Mouse (Mus musculus) intestine, embryonic 16.5 days (tissue): ENCODE measurements at regions not wholly inside any gene's neighbourhood (a gene's known extent, or its start where the extent isn't known, plus 50 kb on each side); places are given as distances from the start of the nearest gene placed in this dataset.
A peak's percentile ranks its signal among the peaks of the same experiment; 100 is the strongest.

Experiments
- ATAC-seq: fragments of 200-750 bp; cut with Nextera tagmentation; 2 replicates; pipeline ENCODE4 v1.8.0; 2017; ENCODE audit warnings: moderate TSS enrichment, moderate library complexity
- H3K27ac ChIP-seq: fragments of 300-500 bp; sonication (generic); 2 replicates; pipeline ENCODE4 v1.5.1; 2014; ENCODE audit warnings: mild to moderate bottlenecking, low read length
- H3K27me3 ChIP-seq: fragments of 300-500 bp; sonication (generic); replicated peaks from 2 replicates; pipeline ENCODE4 v1.6.1; 2014; ENCODE audit warnings: low read length, control low read depth, mixed read lengths; ENCODE audit not compliant: control insufficient read depth, insufficient read depth
- H3K36me3 ChIP-seq: fragments of 300-500 bp; sonication (generic); 2 replicates; pipeline ENCODE4 v1.6.1; 2014; ENCODE audit warnings: low read length, control low read depth; ENCODE audit not compliant: control insufficient read depth, insufficient read depth
- H3K4me1 ChIP-seq: fragments of 300-500 bp; sonication (generic); 2 replicates; pipeline ENCODE4 v1.6.1; 2014; ENCODE audit warnings: low read length, control low read depth, mixed read lengths; ENCODE audit not compliant: control insufficient read depth, insufficient read depth
- H3K4me2 ChIP-seq: fragments of 300-500 bp; sonication (generic); 2 replicates; pipeline ENCODE4 v1.6.1; 2014; ENCODE audit warnings: low read depth, low read length, control low read depth
- H3K4me3 ChIP-seq: fragments of 300-500 bp; sonication (generic); 2 replicates; pipeline ENCODE4 v1.5.1; 2014; ENCODE audit warnings: mild to moderate bottlenecking, low read length
- H3K9ac ChIP-seq: fragments of 300-500 bp; sonication (generic); 2 replicates; pipeline ENCODE4 v1.6.1; 2014; ENCODE audit warnings: low read depth, low read length
- H3K9me3 ChIP-seq: fragments of 300-500 bp; sonication (generic); 2 replicates; pipeline ENCODE4 v1.6.1; 2016; ENCODE audit warnings: low read length, control low read depth; ENCODE audit not compliant: control insufficient read depth
- WGBS: fragments of 180-500 bp; shearing (Covaris S2); extraction: QIAGEN DNeasy Blood & Tissue Kit; methylation state at CpG from one replicate; pipeline ENCODE4 v1.1.7; 2014; 5-methylcytosine and 5-hydroxymethylcytosine counted together

GRCm38 (mm10) chr8:126678004-126678751 lies 84.4 kb upstream of the Irf2bp2 start:
- Histone ChIP-seq H3K4me2 (no peak overlapping the region), H3K9me3 (0 out of 2 replicates have a peak, but pooled peaks cover 3% of the 10 kb centered on the region), H3K27me3 (no peaks in the 10 kb centered on the region), H3K4me1 (no peaks in the 10 kb centered on the region), H3K36me3 (no peaks in the 10 kb centered on the region), H3K27ac (0 out of 2 replicates have a peak overlapping the region, but pooled peaks have one; percentile 7), H3K9ac (no peak overlapping the region), H3K4me3 (no peak overlapping the region)
- WGBS, result 63% methylated on average over 13 of the region's 13 CpGs
- ATAC-seq, result peak; percentile 76

- Histone ChIP-seq H3K9ac (no peak overlapping the region), H3K4me3 (no peak overlapping the region), H3K36me3 (no peaks in the 10 kb centered on the region), H3K9me3 (no peaks in the 10 kb centered on the region), H3K27ac (no peak overlapping the region), H3K4me1 (no peaks in the 10 kb centered on the region), H3K27me3 (no peaks in the 10 kb centered on the region), H3K4me2 (no peak overlapping the region)
- no peak for ATAC-seq
- 89% methylated on average over 2 of the region's 2 CpGs for WGBS
Measured at GRCm38 (mm10) chr8:126675153-126675552, 81.4 kb upstream of the Irf2bp2 start.

DNA sequence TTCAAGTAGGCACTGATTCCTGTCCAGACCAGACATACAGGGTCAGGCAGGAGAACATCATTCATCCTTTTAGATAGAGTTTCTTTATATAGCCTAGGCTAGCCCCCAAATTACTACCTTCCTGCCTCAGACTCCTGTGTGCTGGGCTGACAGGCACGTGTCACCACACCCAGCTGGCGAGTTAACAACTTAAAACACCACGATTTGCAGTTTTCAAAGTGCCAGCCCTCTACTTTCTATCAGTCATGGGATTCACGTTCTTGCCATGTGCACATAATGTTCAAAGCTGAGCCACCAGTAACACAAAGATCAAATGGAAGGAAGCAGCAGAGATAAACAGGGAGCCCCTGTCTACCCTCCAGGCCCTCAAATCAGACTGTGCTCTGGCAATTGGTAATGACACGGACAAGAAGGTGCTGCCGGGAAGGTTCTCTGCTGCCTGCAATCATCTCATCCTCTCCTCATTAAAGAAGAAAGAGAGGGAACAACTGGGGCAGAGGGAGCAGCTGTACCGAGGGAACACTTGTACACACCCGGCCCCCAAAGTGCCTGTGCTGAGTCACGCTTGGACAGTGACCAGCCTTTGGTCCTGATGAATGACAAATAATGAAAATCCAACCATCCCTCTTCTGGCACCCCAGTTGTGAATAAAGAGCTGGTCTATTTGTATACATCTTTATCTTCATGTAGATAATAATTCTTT lies 79.4 kb upstream of the Irf2bp2 start:
- ATAC-seq, result no peak
- WGBS, result 61% methylated on average over 9 of the region's 9 CpGs

GRCm38 (mm10) chr8:126671594-126671993 lies 77.8 kb upstream of the Irf2bp2 start:
- 92% methylated on average over 11 of the region's 11 CpGs for WGBS
- H3K4me3 ChIP-seq, result no peak overlapping the region
- H3K9ac ChIP-seq, result no peak overlapping the region
- no peak overlapping the region for H3K27ac ChIP-seq
- H3K27me3 ChIP-seq, result no peaks in the 10 kb centered on the region
- H3K36me3 ChIP-seq, result no peaks in the 10 kb centered on the region
- peaks cover 26% of the 10 kb centered on the region for H3K4me1 ChIP-seq
- ATAC-seq, result no peak
- H3K9me3 ChIP-seq, result no peaks in the 10 kb centered on the region
- no peak overlapping the region for H3K4me2 ChIP-seq

More for the DNA sequence above, 79.4 kb upstream of the Irf2bp2 start:
- peaks cover 11% of the 10 kb centered on the region for H3K4me1 ChIP-seq
- H3K9me3 ChIP-seq, result no peaks in the 10 kb centered on the region
- no peak overlapping the region for H3K4me3 ChIP-seq
- H3K27ac ChIP-seq, result no peak overlapping the region
- H3K9ac ChIP-seq, result no peak overlapping the region
- H3K4me2 ChIP-seq, result no peak overlapping the region
- no peaks in the 10 kb centered on the region for H3K27me3 ChIP-seq
- no peaks in the 10 kb centered on the region for H3K36me3 ChIP-seq

DNA sequence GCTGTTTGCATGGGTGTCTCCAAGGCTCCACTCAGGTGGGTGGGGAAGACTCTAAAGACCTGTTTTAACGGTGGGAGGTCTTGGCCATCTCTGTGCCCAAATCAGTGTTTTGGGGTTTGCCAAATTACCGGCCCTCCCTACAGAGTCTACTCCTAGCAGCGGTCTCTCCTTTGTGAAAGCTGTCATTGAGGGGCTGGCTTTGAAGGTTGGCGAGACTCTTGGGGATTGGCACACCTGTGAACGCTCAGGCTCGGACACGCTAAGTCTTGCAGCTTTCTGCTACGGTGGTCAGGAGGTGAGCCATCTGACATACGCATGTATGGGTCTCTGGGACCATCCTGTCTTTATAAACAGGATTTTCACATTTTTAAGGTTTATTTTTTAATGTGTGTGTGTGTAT lies 76.1 kb upstream of the Irf2bp2 start:
- no peak overlapping the region for H3K9ac ChIP-seq

GRCm38 (mm10) chr8:126669154-126669553 lies 75.4 kb upstream of the Irf2bp2 start:
- Histone ChIP-seq H3K27ac (no peak overlapping the region), H3K36me3 (no peaks in the 10 kb centered on the region), H3K9ac (no peak overlapping the region), H3K9me3 (no peaks in the 10 kb centered on the region), H3K4me3 (no peak overlapping the region), H3K4me1 (peaks cover 43% of the 10 kb centered on the region), H3K4me2 (no peak overlapping the region), H3K27me3 (no peaks in the 10 kb centered on the region)
- WGBS, result 75% methylated on average over 6 of the region's 6 CpGs
- no peak for ATAC-seq

More for the DNA sequence above, 76.1 kb upstream of the Irf2bp2 start:
- no peak for ATAC-seq
- Histone ChIP-seq H3K4me1 (peaks cover 35% of the 10 kb centered on the region), H3K27me3 (no peaks in the 10 kb centered on the region), H3K36me3 (no peaks in the 10 kb centered on the region), H3K27ac (no peak overlapping the region), H3K4me2 (no peak overlapping the region), H3K4me3 (no peak overlapping the region), H3K9me3 (no peaks in the 10 kb centered on the region)
- 88% methylated on average over 9 of the region's 9 CpGs for WGBS

GRCm38 (mm10) chr8:126668657-126669025 lies 74.9 kb upstream of the Irf2bp2 start:
- Histone ChIP-seq H3K9me3 (no peaks in the 10 kb centered on the region), H3K9ac (peak overlapping the region; percentile 60), H3K4me1 (peaks cover 48% of the 10 kb centered on the region), H3K4me2 (no peak overlapping the region), H3K27me3 (no peaks in the 10 kb centered on the region), H3K27ac (peak overlapping the region; percentile 99), H3K36me3 (no peaks in the 10 kb centered on the region), H3K4me3 (no peak overlapping the region)
- whole genome bisulfite sequencing, result 70% methylated on average over 5 of the region's 5 CpGs
- ATAC-seq, result no peak

DNA sequence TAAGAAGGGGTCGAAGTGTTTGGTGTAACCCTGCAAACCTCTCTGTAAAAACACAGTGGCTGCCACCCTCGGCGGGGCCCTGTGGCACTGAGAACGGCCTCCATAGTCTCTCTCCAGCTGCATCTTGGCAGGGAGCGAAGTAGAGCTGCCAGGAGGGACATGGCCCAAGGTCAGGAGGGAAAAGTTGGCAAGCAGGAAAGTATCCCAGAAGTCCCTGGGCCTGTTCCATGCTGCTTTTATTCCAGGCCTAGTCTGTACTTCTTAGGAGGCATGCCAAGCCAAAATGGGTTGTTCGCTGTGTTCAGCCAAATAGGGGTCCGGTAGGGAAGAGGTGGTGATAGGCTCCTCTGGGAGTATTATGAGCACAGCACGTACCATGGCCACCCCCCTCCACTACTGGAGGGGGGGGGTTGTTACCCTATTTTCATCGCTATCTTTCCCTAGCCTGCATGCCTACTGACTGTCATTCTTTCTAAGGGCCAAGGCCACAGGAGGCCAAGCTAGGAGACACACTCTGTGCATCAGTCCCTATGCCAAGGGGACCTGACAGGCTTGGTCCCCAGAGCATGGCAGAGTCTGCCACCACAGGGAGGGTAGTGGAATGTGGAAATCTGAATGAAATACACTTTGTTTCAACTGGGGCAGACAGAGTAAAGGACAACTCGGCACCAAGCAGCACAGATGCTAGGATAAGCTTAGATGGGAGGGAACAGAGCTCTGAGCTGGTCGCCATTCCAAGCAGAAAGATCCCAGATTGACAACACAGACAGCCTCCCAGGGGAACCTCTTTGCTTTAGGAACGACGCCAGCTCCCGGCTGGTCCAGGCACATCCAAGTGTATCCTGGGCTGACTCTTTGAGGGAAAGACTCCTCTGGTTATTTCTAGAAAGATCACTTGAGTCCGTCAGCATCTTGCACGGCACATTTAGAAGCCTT lies 74.2 kb upstream of the Irf2bp2 start:
- Histone ChIP-seq H3K4me1 (peaks cover 55% of the 10 kb centered on the region), H3K27ac (peak overlapping the region; percentile 99), H3K27me3 (no peaks in the 10 kb centered on the region), H3K4me2 (no peak overlapping the region), H3K9ac (peak overlapping the region; percentile 60), H3K9me3 (no peaks in the 10 kb centered on the region), H3K36me3 (no peaks in the 10 kb centered on the region), H3K4me3 (no peak overlapping the region)
- 58% methylated on average over 16 of the region's 16 CpGs for WGBS
- ATAC-seq, result no peak
